Comparison of ENCODE assay signal across 9 mouse cellular contexts in genomic region chr12:69229251-69229650, GRCm38 (mm10). TPM values are rescaled to one million over a fixed set of nuclear protein-coding genes. Genes with fewer than 3 reads are reported as not detected.
DNase-seq lines count a peak whose midpoint lies in the region; ATAC-seq and TF ChIP-seq lines count a peak whose summit lies in the region.
"Had no signal": no experiment of that assay in that cellular context is flagged by ENCODE, and none has a peak within 500 bp of the region (broad histone marks: within the 10 kb centered on the region; RNA-seq: fewer than 3 reads in every experiment).

No protein-coding gene starts in this region.

- no peak overlapping the region for H3K4me3 ChIP-seq in bone marrow, adult 2 months (replicated peaks; ENCODE audit: control insufficient read depth, low read depth, low read length)
- no peak overlapping the region for H3K4me3 ChIP-seq in hindbrain, embryonic 16.5 days (ENCODE audit: low read length)
- no peak overlapping the region for H3K4me3 ChIP-seq in neural tube, embryonic 15.5 days (replicated peaks)

- no peak overlapping the region for H3K9ac ChIP-seq in hindbrain, embryonic 16.5 days (ENCODE audit: low read depth, low read length)
- H3K9ac ChIP-seq in neural tube, embryonic 15.5 days (replicated peaks) = no peak overlapping the region

- 52% methylated on average over 2 of the region's 2 CpGs for WGBS in bone marrow, adult 2 months
- 71% methylated on average over 2 of the region's 2 CpGs for WGBS in hindbrain, embryonic 16.5 days
- WGBS in neural tube, embryonic 15.5 days = 68% methylated on average over 2 of the region's 2 CpGs

- H3K27ac ChIP-seq in bone marrow, adult 2 months (ENCODE audit: control insufficient read depth, insufficient read depth, low read depth, low read length, poor library complexity) = no peak overlapping the region
- H3K27ac ChIP-seq in hindbrain, embryonic 16.5 days (ENCODE audit: low read depth, low read length) = no peak overlapping the region
- no peak overlapping the region for H3K27ac ChIP-seq in neural tube, embryonic 15.5 days (replicated peaks)
- H3K27ac ChIP-seq: macrophage had no signal

- no peak for ATAC-seq in hindbrain, embryonic 16.5 days
- no peak for ATAC-seq in neural tube, embryonic 15.5 days (ENCODE audit: low FRiP score)

- TF ChIP-seq POLR2A in bone marrow, adult 2 months (IDR thresholded peaks at IDR 0.05; ENCODE audit: borderline replicate concordance, control insufficient read depth, low read depth, low read length) = no peak

- no peaks in the 10 kb centered on the region for H3K9me3 ChIP-seq in hindbrain, embryonic 16.5 days (ENCODE audit: control insufficient read depth, low read length)
- no peaks in the 10 kb centered on the region for H3K9me3 ChIP-seq in neural tube, embryonic 15.5 days (replicated peaks)

- H3K27me3 ChIP-seq in hindbrain, embryonic 16.5 days (replicated peaks; ENCODE audit: control insufficient read depth, insufficient read depth, low read length) = no peaks in the 10 kb centered on the region
- no peaks in the 10 kb centered on the region for H3K27me3 ChIP-seq in neural tube, embryonic 15.5 days (replicated peaks)

- H3K4me1 ChIP-seq in bone marrow, adult 2 months (ENCODE audit: control insufficient read depth, insufficient read depth, low read length) = no peaks in the 10 kb centered on the region
- H3K4me1 ChIP-seq in hindbrain, embryonic 16.5 days (ENCODE audit: control insufficient read depth, insufficient read depth, low read depth, low read length) = peaks cover 2% of the 10 kb centered on the region; the same call in 1 of the 2 replicates
- H3K4me1 ChIP-seq in neural tube, embryonic 15.5 days = peaks cover 7% of the 10 kb centered on the region; the same call in 1 of the 2 replicates

- no peak overlapping the region for H3K4me2 ChIP-seq in hindbrain, embryonic 16.5 days (ENCODE audit: low read length)
- no peak overlapping the region for H3K4me2 ChIP-seq in neural tube, embryonic 15.5 days

- peak; percentile 18 for DNase-seq in embryo, embryonic 10 days (ENCODE audit: low spot score)
- no peak for DNase-seq in embryo, embryonic 11 days
- DNase-seq in A20 (ENCODE audit: low read depth, low spot score) = peak; percentile 80
- peak; percentile 82 for DNase-seq in naive thymus-derived CD4-positive, alpha-beta T cell, adult 2 months (ENCODE audit: low read depth)
- no peak for DNase-seq in Muller cell, postnatal 12 days (ENCODE audit: inconsistent ontology term)

- H3K36me3 ChIP-seq in hindbrain, embryonic 16.5 days (ENCODE audit: control insufficient read depth, insufficient read depth, low read length) = no peaks in the 10 kb centered on the region
- no peaks in the 10 kb centered on the region for H3K36me3 ChIP-seq in neural tube, embryonic 15.5 days

- TF ChIP-seq CTCF in bone marrow, adult 2 months (IDR thresholded peaks at IDR 0.05; ENCODE audit: control insufficient read depth, insufficient read depth, low read length) = peak; percentile 45; the same call in 1 of the 2 replicates

RNA-seq across cellular contexts. Expression of gene Pole2, which starts 1.3 kb away (rescaled TPM):
- polyA plus RNA-seq in bone marrow, adult 2 months (2011; ENCODE audit: insufficient read depth, insufficient read length, low replicate concordance, missing spikeins) = 9.1 and 16.1 TPM in 2 replicates
- 4.4 and 5.1 TPM in 2 replicates for polyA plus RNA-seq in hindbrain, embryonic 16.5 days (2015; fragmentation: Nextera tagmentation; extraction: Ambion mirVana)
- 4.4 and 9.6 TPM in 2 replicates for polyA plus RNA-seq in neural tube, embryonic 15.5 days (2015; fragmentation: Nextera tagmentation; extraction: Ambion mirVana)

RNA-seq across cellular contexts. Expression of gene Klhdc1, which starts 11.7 kb away (rescaled TPM):
- 1.9 TPM in 1 of 2 replicates, not detected in the other for polyA plus RNA-seq in bone marrow, adult 2 months (2011; ENCODE audit: insufficient read depth, insufficient read length, low replicate concordance, missing spikeins)
- 13.0 and 17.2 TPM in 2 replicates for polyA plus RNA-seq in hindbrain, embryonic 16.5 days (2015; fragmentation: Nextera tagmentation; extraction: Ambion mirVana)
- 14.9 and 17.7 TPM in 2 replicates for polyA plus RNA-seq in neural tube, embryonic 15.5 days (2015; fragmentation: Nextera tagmentation; extraction: Ambion mirVana)

RNA-seq across cellular contexts. Expression of gene Gm49384, which starts 25.2 kb away (rescaled TPM):
- 22.6 and 26.6 TPM in 2 replicates for polyA plus RNA-seq in bone marrow, adult 2 months (2011; ENCODE audit: insufficient read depth, insufficient read length, low replicate concordance, missing spikeins)
- 10.8 and 11.6 TPM in 2 replicates for polyA plus RNA-seq in hindbrain, embryonic 16.5 days (2015; fragmentation: Nextera tagmentation; extraction: Ambion mirVana)
- 9.5 and 13.7 TPM in 2 replicates for polyA plus RNA-seq in neural tube, embryonic 15.5 days (2015; fragmentation: Nextera tagmentation; extraction: Ambion mirVana)

RNA-seq across cellular contexts. Expression of gene Dnaaf2, which starts 31.0 kb away (rescaled TPM):
- 2.1 and 3.1 TPM in 2 replicates for polyA plus RNA-seq in bone marrow, adult 2 months (2011; ENCODE audit: insufficient read depth, insufficient read length, low replicate concordance, missing spikeins)
- 6.8 and 7.1 TPM in 2 replicates for polyA plus RNA-seq in hindbrain, embryonic 16.5 days (2015; fragmentation: Nextera tagmentation; extraction: Ambion mirVana)
- 7.7 and 8.4 TPM in 2 replicates for polyA plus RNA-seq in neural tube, embryonic 15.5 days (2015; fragmentation: Nextera tagmentation; extraction: Ambion mirVana)

RNA-seq across cellular contexts. Expression of gene Gm49383, which starts 32.3 kb away (rescaled TPM):
- polyA plus RNA-seq in bone marrow, adult 2 months (2011; ENCODE audit: insufficient read depth, insufficient read length, low replicate concordance, missing spikeins) = 3.0 TPM in 1 of 2 replicates, not detected in the other
- 13.6 and 15.3 TPM in 2 replicates for polyA plus RNA-seq in hindbrain, embryonic 16.5 days (2015; fragmentation: Nextera tagmentation; extraction: Ambion mirVana)
- 9.4 and 18.8 TPM in 2 replicates for polyA plus RNA-seq in neural tube, embryonic 15.5 days (2015; fragmentation: Nextera tagmentation; extraction: Ambion mirVana)

Comparison
In these comparisons a context has a peak if more than half of its experiments do, and no peak if none do; other contexts are left out.
1. DNase-seq: peak in embryo, embryonic 10 days (single experiment), A20 (single experiment) and naive thymus-derived CD4-positive, alpha-beta T cell, adult 2 months (single experiment); none in embryo, embryonic 11 days (single experiment) and Muller cell, postnatal 12 days (single experiment).